Mouse (Mus musculus) left cerebral cortex, adult 2 months (tissue): ENCODE results near the gene Slc28a2. TPM values are rescaled to one million over a fixed set of nuclear protein-coding genes. Genes with fewer than 3 reads are reported as not detected.
"Not testable (repeated sequence)": the region's sequence is repeated elsewhere in the genome, so short reads cannot be mapped to it uniquely, and the experiment has no call there.

Experiments used
- DNase-seq, 2 experiments: peaks; one replicate each; pipeline ENCODE4 v3.0.0; 2021 to 2022; ENCODE audit warnings: low spot score in 2 of 2, mixed read lengths in 1 of 2; ENCODE audit errors: extremely low spot score in 1 of 2
- H3K27ac ChIP-seq: fragments of 200-600 bp; 2 replicates; pipeline ENCODE4 v1.8.1; 2022
- H3K4me3 ChIP-seq: fragments of 200-600 bp; 2 replicates; pipeline ENCODE4 v1.8.1; 2022
- CTCF ChIP-seq: fragments of 200-600 bp; IDR thresholded peaks from 2 replicates; pipeline ENCODE4 v1.8.1; 2022; ENCODE audit warnings: antibody characterized with exemption, mild to moderate bottlenecking, moderate library complexity
- intact Hi-C: fragments of 180-260 bp; cut with DNase I; formaldehyde crosslinking; loops from one replicate; pipeline ENCODE4 v1.15.1; 2025
- total RNA-seq, 2 experiments: library from RNA; stranded (reverse); gene quantifications; 2 replicates each; pipeline ENCODE4 v1.2.3; 2021

The Slc28a2 gene
- total RNA-seq, 2 experiments from 2014 or later: 0.12 TPM; not detected in 1

DNA sequence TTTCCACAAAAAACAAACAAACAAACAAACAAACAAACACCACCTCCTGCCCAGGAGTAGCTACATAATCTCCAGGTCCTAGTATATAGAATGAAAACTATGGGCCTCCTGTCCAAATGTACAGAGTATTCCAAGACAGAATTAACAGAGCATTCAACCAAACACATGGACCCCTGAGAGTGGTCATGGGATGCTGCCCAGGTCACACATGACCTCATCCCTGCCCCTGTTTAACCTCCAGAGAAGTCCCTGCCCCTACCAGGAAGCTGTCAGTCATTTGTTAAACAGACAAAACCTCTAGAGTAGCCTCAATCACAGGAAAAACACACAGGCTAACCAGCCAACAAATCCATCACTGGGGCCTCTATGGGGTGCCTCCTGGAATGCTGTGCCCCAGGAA lies 50.3 kb downstream of the Slc28a2 start:
- TF ChIP-seq CTCF: no peak
- no peak overlapping the region for H3K27ac ChIP-seq
- intact Hi-C loops: loop anchor here (5.0 kb wide), 1 partner anchor 79 kb away; no protein-coding TSS in a partner anchor
- H3K4me3 ChIP-seq: no peak overlapping the region
- DNase-seq: no peak

DNA sequence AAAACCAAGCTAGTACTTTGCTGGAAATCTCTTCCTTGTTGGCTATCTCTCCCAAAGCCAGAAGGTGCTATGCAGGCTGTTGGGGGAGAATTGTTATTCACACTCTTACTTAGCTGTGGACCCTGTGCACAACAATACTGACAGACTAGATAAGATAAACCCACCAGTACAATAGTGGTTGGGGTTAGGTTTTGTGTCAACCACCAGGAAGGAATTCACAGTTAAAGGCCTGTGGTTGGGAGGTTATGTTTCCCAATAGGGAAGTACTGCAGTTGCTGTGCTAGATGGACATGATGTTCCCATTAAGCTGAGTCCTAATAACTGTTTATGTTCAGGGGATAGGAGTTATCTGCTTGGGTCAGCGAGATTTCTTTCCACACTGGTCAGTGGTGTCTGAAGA lies 57.5 kb downstream of the Slc28a2 start:
- intact Hi-C loops, H3K4me3 ChIP-seq, H3K27ac ChIP-seq, DNase-seq: not testable (repeated sequence)

DNA sequence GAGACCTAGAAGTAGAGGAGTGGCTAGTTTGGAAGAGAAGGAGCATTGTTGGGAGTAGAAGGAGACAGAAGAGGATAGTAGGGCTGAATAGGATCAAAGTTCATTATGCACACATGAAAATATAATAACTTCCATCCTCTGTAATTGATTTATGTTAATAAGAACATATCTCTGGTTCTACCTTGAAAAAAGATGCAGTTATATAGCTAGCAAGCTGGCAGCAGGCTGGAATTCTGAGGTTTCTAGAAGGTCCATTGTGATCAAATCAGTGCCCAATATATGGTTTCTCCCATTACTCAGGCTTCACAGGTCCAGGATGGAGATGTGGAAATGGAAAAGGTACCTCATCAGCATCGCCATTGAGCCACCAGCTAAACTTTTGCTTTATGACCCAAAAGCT lies 58.4 kb downstream of the Slc28a2 start, which contains the start of gene Gm14085:
Gene Gm14085 (plus strand): TSS at position 301 of the 400 bp plus-strand sequence.
- DNase-seq: no peak
- intact Hi-C loops: no loop called here
- Histone ChIP-seq H3K4me3 (no peak within 1 kb of the TSS), H3K27ac (no peak within 1 kb of the TSS)
- TF ChIP-seq CTCF: no peak

GRCm38 (mm10) chr2:122485654-122486053 lies 59.4 kb downstream of the Slc28a2 start:
- H3K27ac ChIP-seq, H3K4me3 ChIP-seq, intact Hi-C loops, DNase-seq: not testable (repeated sequence)

DNA sequence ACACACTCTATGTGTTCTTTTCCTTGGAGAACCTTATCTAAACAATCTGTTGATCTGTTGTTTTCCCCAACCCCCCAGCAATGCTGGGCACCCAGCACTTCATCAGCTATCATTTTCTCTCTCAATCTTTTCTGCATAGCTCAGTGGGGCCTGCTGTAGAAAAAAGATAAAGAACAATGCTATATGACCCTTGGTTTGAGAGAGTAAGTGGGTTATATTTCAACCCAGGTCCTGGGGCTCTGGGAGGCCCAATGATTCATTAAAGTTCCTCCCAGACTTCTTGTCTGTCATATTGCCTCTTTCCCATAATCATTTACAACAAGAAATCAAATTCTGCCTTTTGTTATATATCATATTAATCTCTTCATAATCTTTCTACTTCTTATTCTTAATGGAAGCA lies 59.8 kb downstream of the Slc28a2 start:
- DNase-seq, H3K4me3 ChIP-seq, H3K27ac ChIP-seq, intact Hi-C loops: not testable (repeated sequence)

GRCm38 (mm10) chr2:122486674-122487073 lies 60.4 kb downstream of the Slc28a2 start:
- no peak for DNase-seq
- H3K4me3 ChIP-seq: no peak overlapping the region
- no peak for TF ChIP-seq CTCF
- H3K27ac ChIP-seq: no peak overlapping the region
- intact Hi-C loops: no loop called here

Other genes with a start within 250 kb of the Slc28a2 start
- gene Patl2, start 240.3 kb upstream of the Slc28a2 start, total RNA-seq: not detected
- not detected for gene Terb2, start 240.2 kb upstream of the Slc28a2 start, total RNA-seq
- 10 to 100 TPM; 15.2 to 18.5 TPM for gene Sord, start 191.7 kb upstream of the Slc28a2 start, total RNA-seq
- not detected for gene Duox2, start 128.0 kb upstream of the Slc28a2 start, total RNA-seq
- not detected for gene Duoxa2, start 127.6 kb upstream of the Slc28a2 start, total RNA-seq
- gene Duoxa1, start 112.7 kb upstream of the Slc28a2 start, total RNA-seq: not detected
- not detected for gene Duox1, start 110.8 kb upstream of the Slc28a2 start, total RNA-seq
- gene Shf, start 57.3 kb upstream of the Slc28a2 start, total RNA-seq: 10 to 100 TPM; 70.3 to 78.4 TPM
- not detected for gene Gm14085, start 58.5 kb downstream of the Slc28a2 start, total RNA-seq
- 10 to 100 TPM; 51.8 to 52.0 TPM for gene Gatm, start 184.8 kb downstream of the Slc28a2 start, total RNA-seq
- under 1 TPM in 1 of 2 experiments, not detected in 1; 0.49 TPM for gene AA467197, start 210.5 kb downstream of the Slc28a2 start, total RNA-seq